8 mouse cellular contexts compared by ENCODE assay signal in the genomic region with DNA sequence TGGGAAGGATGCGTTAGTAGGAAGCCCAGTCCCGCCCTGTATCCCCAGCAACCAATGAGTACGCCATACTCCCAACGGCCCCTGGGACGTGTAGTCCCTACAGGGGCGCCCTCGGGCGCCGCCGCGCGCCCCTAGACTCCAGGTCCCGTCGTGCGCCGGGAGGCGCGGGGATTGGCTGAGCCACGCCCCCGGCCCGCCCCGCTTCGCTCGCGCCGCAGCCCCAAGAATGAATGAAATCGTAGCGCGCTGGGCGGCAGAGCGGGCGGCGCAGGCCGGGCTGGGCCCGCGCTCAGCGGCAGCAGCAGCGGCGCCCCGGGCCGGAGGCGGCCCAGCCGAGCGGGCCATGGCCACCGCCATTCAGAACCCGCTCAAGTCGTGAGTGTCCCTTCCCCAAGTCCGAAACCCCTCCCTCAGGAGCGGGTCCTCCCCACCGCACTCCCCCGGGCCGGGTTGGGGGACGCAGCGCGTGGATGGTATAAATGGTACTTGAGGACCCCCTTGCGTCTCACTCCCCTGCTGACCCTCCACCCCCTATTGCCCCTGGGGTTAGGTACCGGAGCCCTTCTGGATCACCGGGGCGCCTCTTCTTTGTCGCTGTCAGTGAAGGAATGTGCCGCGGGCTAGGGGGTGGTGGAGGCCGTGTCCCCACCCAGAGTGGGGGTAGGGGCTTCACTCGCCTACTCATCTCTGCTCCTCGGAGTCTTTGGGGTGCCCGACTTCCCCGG. TPM values are rescaled to one million over a fixed set of nuclear protein-coding genes. Genes with fewer than 3 reads are reported as not detected.
DNase-seq lines count a peak whose midpoint lies in the region; ATAC-seq and TF ChIP-seq lines count a peak whose summit lies in the region.

A gene (plus strand): TSS at position 214 of the 725 bp plus-strand sequence.

- no peak within 1 kb of the TSS for H3K27ac ChIP-seq in intestine, postnatal 0 days (ENCODE audit: low read depth, low read length)
- peak within 1 kb of the TSS; percentile 90 for H3K27ac ChIP-seq in midbrain, embryonic 10.5 days (replicated peaks)
- H3K27ac ChIP-seq in small intestine, adult 2 months (ENCODE audit: insufficient read depth, low read depth, low read length), result no peak within 1 kb of the TSS

- DNase-seq in 3T3-L1 (ENCODE audit: low read depth, low spot score), result peak; percentile 73
- peak; percentile 56 to 62 for DNase-seq in adrenal gland, adult 18-20 months (ENCODE audit: low spot score in 2 of 2)
- DNase-seq in embryo, embryonic 11 days, result peak; percentile 97
- peak; percentile 64 to 80 for DNase-seq in gastrocnemius, postnatal 4 days (ENCODE audit: low spot score in 2 of 2)
- peak; percentile 88 for DNase-seq in left cerebral cortex, postnatal 4 days
- DNase-seq in midbrain, embryonic 10.5 days (ENCODE audit: low spot score), result peak; percentile 86

- no peak within 1 kb of the TSS for H3K9ac ChIP-seq in intestine, postnatal 0 days (ENCODE audit: low read depth, low read length)

- WGBS in intestine, postnatal 0 days, result under 1% methylated on average over 61 of the region's 67 CpGs
- under 1% methylated on average over 67 of the region's 67 CpGs for WGBS in midbrain, embryonic 10.5 days
- WGBS in small intestine, adult 2 months, result 2% methylated on average over 67 of the region's 67 CpGs

- TF ChIP-seq CTCF in intestine, postnatal 0 days (IDR thresholded peaks at IDR 0.05; ENCODE audit: low read depth), result peak; percentile 49
- no peak for TF ChIP-seq CTCF in small intestine, adult 2 months (IDR thresholded peaks at IDR 0.05; ENCODE audit: extremely low read depth, insufficient read length, insufficient replicate concordance, low read depth, low read length)

- ATAC-seq in intestine, postnatal 0 days, result peak; percentile 80

- TF ChIP-seq POLR2A in small intestine, adult 2 months (IDR thresholded peaks at IDR 0.05; ENCODE audit: low read depth, low read length), result no peak

- peaks cover 44% of the 10 kb centered on the region for H3K27me3 ChIP-seq in intestine, postnatal 0 days (replicated peaks; ENCODE audit: control insufficient read depth, insufficient read depth, low read length)
- peaks cover 24% of the 10 kb centered on the region for H3K27me3 ChIP-seq in midbrain, embryonic 10.5 days (ENCODE audit: low read depth, poor library complexity, severe bottlenecking)
- peaks cover 39% of the 10 kb centered on the region for H3K27me3 ChIP-seq in small intestine, adult 2 months (ENCODE audit: control insufficient read depth, insufficient read depth, low read length)

- H3K4me3 ChIP-seq in intestine, postnatal 0 days (ENCODE audit: low read depth, low read length), result peak within 1 kb of the TSS; percentile 40
- peak within 1 kb of the TSS; percentile 83 for H3K4me3 ChIP-seq in midbrain, embryonic 10.5 days
- H3K4me3 ChIP-seq in small intestine, adult 2 months (ENCODE audit: low read depth, low read length), result peak within 1 kb of the TSS; percentile 39

- H3K4me2 ChIP-seq in intestine, postnatal 0 days (replicated peaks; ENCODE audit: low read depth), result peak within 1 kb of the TSS; percentile 79

- no peaks in the 10 kb centered on the region for H3K36me3 ChIP-seq in intestine, postnatal 0 days (ENCODE audit: control insufficient read depth, insufficient read depth)
- no peaks in the 10 kb centered on the region for H3K36me3 ChIP-seq in midbrain, embryonic 10.5 days
- no peaks in the 10 kb centered on the region for H3K36me3 ChIP-seq in small intestine, adult 2 months (ENCODE audit: control insufficient read depth, insufficient read depth, low read length)

- intact Hi-C loops in left cerebral cortex, postnatal 4 days (cut with DNase I), result loop anchor here (5.0 to 10.0 kb wide), 2 partner anchors 61 to 132 kb away; a partner anchor contains a TSS

- H3K4me1 ChIP-seq in intestine, postnatal 0 days (replicated peaks; ENCODE audit: control insufficient read depth, insufficient read depth, low read length), result no peaks in the 10 kb centered on the region; the same call in 1 of the 2 replicates
- H3K4me1 ChIP-seq in midbrain, embryonic 10.5 days, result peaks cover 64% of the 10 kb centered on the region
- peaks cover 15% of the 10 kb centered on the region for H3K4me1 ChIP-seq in small intestine, adult 2 months (ENCODE audit: control insufficient read depth, insufficient read depth, insufficient read length, low read length)

- no peaks in the 10 kb centered on the region for H3K9me3 ChIP-seq in intestine, postnatal 0 days (ENCODE audit: control insufficient read depth)
- no peaks in the 10 kb centered on the region for H3K9me3 ChIP-seq in midbrain, embryonic 10.5 days (replicated peaks)

RNA-seq across cellular contexts. Expression of the gene that starts here (rescaled TPM):
- 1 to 10 TPM; 1.8 to 4.5 TPM for total RNA-seq in adrenal gland, adult 18-20 months (2021)
- 1 to 10 TPM; 4.3 TPM for total RNA-seq in gastrocnemius, postnatal 4 days (2021)
- polyA plus RNA-seq in intestine, postnatal 0 days (2015; fragmentation: Nextera tagmentation; extraction: Ambion mirVana), result 1.7 TPM in 2 replicates
- 100 to 1,000 TPM; 222 to 228 TPM for total RNA-seq in left cerebral cortex, postnatal 4 days (2021)
- polyA plus RNA-seq in midbrain, embryonic 10.5 days (2016; fragmentation: Nextera tagmentation; extraction: Ambion mirVana), result 38.8 and 55.4 TPM in 2 replicates
- 0.47 and 0.53 TPM in 2 replicates for polyA plus RNA-seq in small intestine, adult 2 months (2012; rRNA removed)

Comparison
In these comparisons a context has a peak if more than half of its experiments do, and no peak if none do; other contexts are left out.
1. RNA of the gene that starts here (total RNA-seq): 222 to 228 TPM in left cerebral cortex, postnatal 4 days; 1.8 to 4.5 TPM in adrenal gland, adult 18-20 months and 4.3 TPM in gastrocnemius, postnatal 4 days; every median in the first group is over 10 times any median in the second.
2. RNA of the gene that starts here (polyA plus RNA-seq): 38.8 to 55.4 TPM in midbrain, embryonic 10.5 days; 1.7 TPM in intestine, postnatal 0 days and 0.47 to 0.53 TPM in small intestine, adult 2 months; every median in the first group is over 10 times any median in the second.
3. Peak in every context shown above with its lines, with median percentiles within 50 percentile points of each other: DNase-seq and H3K4me3 ChIP-seq.